Mouse (Mus musculus): Measurements from ENCODE around the gene Tm4sf1. TPM values are rescaled to one million over a fixed set of nuclear protein-coding genes. Genes with fewer than 3 reads are reported as not detected.

The Tm4sf1 gene
- polyA plus RNA-seq (2017; shearing (Covaris generic)): 0.68 TPM

GRCm38 (mm10) chr3:57301921-57302539 is at the start of gene Tm4sf1:
TSS of gene Tm4sf1 (minus strand) at chr3:57301988.

Other genes with a start within 250 kb of the Tm4sf1 start
- gene Tm4sf4, start 123.3 kb upstream of the Tm4sf1 start, polyA plus RNA-seq (2017; shearing (Covaris generic)): not detected

All from effector memory CD4-positive, alpha-beta T cell, adult 7 months (primary cell).